Mouse (Mus musculus): Measurements from ENCODE around the gene Irf1.
"Not testable (repeated sequence)": the region's sequence is repeated elsewhere in the genome, so short reads cannot be mapped to it uniquely, and the experiment has no call there.

Irf1 gene

GRCm38 (mm10) chr11:53769760-53770124, at the start of gene Irf1:
Gene Irf1, plus strand, starts transcription at chr11:53770014.
- DNase-seq (ENCODE audit: extremely low read depth, low read depth) = peak; percentile 81

DNA sequence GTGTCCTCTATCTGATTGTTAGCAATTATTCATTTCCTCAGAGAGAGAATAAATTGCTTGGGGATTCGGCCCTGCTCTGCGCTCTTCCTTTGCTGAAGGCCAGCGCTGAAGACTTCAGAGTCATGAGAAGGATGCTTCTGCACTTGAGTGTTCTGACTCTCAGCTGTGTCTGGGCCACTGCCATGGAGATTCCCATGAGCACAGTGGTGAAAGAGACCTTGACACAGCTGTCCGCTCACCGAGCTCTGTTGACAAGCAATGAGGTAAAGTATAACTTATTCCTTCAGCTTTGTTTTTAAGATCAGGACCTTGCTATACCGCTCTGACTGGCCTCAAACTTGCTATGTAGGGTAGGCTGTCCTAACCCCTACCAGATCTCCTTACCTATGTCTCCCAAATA, 49.1 kb upstream of the Irf1 start, which contains the start of gene Il5:
TSS of gene Il5 (plus strand) at position 80 of the 400 bp plus-strand sequence.
- no peak for DNase-seq (ENCODE audit: extremely low read depth, low read depth)

DNA sequence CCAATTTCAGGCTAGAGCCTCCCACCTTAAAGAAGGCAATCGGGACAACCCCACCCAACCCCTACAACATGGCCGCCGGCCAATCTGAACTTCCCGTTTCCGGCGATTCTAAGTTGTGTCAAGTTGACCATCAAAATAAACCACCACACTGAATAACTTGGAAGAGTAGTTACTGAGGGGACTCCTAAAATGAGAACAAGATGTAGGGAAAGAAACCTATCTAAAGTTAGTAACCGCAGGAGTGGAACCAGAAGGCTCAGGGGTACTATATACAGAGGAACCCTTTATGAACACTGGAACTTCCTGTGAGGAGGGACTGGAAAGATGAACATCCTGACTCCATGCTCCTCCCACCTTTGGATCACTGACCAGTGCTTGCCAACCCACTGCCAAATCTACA, 38.4 kb upstream of the Irf1 start:
- peak; percentile 10 for DNase-seq (ENCODE audit: extremely low read depth, low read depth)

DNA sequence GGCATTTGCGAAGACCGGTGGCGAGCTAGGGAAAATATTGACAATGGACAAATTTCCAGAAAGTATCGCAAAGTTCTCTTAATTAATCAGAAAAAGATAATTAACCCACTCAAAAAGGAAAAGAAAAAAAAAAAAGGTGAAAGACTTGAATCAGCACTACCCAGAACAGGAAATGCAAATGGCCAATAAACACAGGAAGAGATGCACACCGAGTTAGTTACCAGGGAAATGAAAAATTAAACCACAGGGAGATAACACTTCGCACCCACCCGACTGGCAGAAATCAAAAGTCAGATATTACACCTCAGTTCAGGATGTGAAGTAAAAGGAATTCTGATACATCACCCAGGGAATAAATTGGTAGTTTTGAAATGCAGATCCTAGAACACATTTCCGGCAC, 37.6 kb upstream of the Irf1 start:
- DNase-seq (ENCODE audit: extremely low read depth, low read depth) = peak; percentile 19

DNA sequence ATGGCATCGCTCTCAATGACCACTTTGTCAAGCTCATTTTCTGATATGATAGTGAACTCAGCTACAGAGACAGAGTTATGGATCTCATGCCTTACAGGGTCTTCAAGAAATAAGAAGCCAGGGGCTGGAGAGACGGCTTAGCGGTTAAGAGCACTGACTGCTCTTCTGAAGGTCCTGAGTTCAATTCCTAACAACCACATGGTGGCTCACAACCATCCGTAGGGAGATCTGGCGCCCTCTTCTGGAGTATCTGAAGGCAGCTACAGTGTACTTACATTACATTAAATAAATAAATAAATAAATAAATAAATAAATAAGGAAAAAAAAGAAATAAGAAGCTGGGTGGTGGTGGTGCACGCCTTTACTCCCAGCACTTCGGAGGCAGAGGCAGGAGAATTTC, 36.0 kb upstream of the Irf1 start:
- DNase-seq (ENCODE audit: extremely low read depth, low read depth) = peak; percentile 22

GRCm38 (mm10) chr11:53734431-53734830, 35.4 kb upstream of the Irf1 start:
- DNase-seq (ENCODE audit: extremely low read depth, low read depth) = peak; percentile 16

- DNase-seq (ENCODE audit: extremely low read depth, low read depth) = peak; percentile 70
Observed at GRCm38 (mm10) chr11:53734970-53735681, 34.7 kb upstream of the Irf1 start.

DNA sequence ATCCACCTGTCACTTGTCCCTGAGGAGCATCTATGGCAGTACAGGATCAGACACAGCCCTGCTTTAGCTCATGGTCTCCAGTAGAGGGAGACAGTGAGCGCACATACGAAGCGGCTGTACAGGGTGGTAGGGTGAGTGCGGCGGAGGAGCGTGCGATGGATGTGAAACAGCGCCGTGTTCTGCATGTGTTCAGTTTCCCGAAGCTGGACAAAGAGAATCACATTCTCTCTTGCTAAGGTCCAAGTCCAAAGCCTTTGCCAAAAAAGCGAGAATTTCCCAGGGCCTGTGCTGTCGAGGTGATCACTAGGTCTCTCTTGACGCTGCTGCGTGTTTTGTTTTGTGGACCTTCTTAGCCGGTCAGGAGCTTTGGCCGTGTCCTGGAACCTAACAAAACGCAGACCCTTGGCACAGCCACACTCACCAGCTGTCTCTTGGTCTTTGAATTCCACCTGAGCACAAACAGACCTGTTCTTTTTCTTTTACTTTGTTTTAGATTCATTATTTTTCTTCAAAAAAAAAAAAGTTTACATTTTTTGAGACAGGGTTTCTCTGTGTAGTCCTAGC, 34.0 kb upstream of the Irf1 start:
- DNase-seq (ENCODE audit: extremely low read depth, low read depth) = peak; percentile 85

DNA sequence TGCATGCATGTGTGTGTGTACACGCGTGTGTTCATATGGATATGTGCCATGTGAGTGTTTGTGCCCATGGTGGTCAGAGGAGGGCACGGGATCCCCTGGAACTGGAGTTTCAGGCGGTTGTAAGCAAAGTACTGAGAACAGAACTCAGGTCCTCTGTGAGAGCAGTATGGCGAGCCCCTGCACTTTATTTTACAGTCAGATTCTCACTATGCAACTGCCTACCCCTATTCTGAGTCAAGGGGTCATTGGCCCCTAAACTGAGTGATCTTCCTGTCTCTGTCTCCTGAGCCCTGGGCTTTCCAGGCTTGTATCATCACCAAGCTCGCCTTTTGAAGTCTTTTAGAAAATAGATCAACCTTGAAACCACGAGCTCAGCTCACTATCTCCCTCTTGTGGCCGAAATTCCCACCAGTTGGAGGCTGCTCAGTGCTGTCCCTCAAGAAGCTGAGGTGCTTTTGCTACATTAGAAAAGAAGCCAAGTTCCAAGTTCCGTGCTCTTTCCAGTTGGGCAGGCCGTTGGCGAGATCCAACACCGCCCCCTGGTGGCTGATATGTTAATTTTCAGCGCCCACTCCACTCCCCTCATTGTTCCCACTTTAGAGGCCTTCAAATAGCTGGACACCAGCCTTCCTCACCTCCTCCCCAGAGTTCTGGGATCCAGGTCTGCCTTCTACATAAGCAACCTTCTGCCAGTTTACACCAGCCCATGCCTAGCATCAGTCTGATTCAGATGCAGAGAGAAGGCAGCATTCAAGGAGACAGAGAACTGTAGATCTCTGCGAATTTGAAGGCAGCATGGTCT, 32.8 kb upstream of the Irf1 start:
- DNase-seq (ENCODE audit: extremely low read depth, low read depth) = peak; percentile 95

DNA sequence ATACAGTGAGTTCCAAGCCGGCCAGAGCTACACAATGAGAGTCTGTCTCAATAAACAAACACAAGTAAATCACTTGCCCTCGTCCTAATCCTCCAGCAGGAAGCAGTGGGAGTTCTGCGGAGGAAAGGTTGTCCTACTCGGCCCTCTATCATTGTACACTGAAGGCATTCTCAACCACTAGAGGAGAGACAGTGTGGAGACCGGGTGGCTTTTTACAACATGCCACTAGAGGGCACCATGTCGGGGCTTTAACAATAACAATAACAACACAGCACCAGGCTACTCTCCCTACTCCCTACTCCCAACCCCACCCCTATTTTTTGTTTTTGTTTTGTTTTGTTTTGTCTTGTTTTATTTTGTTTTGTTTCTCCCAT, 32.3 kb upstream of the Irf1 start:
- DNase-seq (ENCODE audit: extremely low read depth, low read depth) = peak; percentile 67

GRCm38 (mm10) chr11:53742353-53742752, 27.5 kb upstream of the Irf1 start:
- DNase-seq (ENCODE audit: extremely low read depth, low read depth) = no peak

- DNase-seq (ENCODE audit: extremely low read depth, low read depth) = no peak
Observed at GRCm38 (mm10) chr11:53745260-53745659, 24.6 kb upstream of the Irf1 start.

DNA sequence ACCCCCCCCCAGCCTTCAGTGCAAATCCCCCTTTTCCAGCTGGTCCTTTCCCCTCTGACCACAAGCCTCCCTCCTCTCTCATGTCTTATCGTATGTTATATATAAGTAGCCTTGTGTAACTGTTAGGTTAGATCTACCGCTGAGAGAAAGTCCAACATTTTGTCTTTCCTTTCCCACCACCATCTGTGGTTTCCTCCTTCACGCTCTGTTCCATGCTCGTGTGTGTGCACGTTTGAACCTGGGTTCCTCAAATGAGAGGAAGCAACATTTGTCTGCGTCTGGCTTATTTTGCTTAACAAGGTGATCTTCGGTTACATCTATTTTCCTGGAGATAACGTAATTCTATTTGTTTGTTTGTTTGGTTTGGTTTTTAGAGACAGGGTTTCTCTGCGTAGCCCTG, 21.8 kb upstream of the Irf1 start:
- no peak for DNase-seq (ENCODE audit: extremely low read depth, low read depth)

GRCm38 (mm10) chr11:53748614-53749013, 21.2 kb upstream of the Irf1 start:
- DNase-seq (ENCODE audit: extremely low read depth, low read depth) = no peak

- no peak for DNase-seq (ENCODE audit: extremely low read depth, low read depth)
Observed at GRCm38 (mm10) chr11:53749306-53749705, 20.5 kb upstream of the Irf1 start.

DNA sequence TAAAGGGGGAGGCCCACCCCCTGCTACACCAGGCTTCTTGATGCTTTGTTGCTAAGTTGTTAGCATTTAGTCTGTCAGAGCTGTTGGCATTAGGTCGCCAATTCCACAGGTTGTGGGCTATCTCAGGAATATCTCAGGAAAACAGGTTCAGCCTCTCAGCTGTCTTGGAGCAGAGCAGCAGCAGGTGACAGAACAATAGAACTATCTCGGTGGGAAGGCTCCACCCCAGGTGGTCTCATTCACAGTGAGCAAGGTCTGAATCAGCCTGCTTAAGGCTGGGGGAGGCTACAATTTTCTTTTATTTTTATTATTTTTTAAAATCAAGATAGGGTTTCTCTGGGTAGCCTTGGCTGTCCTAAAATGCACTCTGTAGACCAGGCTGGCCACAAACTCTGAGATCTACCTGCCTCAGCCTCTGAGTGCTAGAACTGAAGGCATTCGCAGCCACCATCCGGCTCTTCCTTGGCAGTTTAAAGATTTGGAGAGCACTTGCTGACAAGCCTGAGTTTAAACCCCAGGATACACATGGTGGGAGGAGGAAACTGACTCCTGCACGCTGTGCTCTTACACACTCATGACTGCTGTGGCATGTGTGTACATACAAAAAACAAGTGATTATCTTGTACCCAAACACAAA, 20.0 kb upstream of the Irf1 start:
- no peak for DNase-seq (ENCODE audit: extremely low read depth, low read depth)

DNA sequence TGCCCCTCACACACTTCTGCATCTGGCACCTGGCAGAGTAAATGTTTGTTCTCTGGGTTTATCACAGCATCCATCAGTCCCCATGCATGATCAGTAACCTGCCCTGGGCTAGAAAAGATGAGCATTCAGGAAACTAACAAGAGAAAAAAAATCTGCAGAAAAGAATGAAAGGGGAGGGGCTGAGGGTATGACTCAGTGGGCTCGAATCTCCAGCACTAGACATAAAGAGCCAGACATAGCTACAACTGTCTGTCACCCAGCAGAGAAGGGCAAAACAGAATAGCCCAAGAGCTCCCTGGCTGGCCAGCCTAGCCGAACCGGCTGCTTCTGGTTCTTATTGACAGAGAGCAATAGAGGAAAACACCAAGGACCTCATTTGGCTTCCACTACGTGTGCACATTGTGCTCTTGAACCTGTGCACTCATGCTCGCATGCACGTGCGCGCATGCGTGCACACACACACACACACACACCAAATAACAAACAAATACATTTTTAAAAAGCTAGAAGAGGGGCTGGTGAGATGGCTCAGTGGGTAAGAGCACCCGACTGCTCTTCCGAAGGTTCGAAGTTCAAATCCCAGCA, 14.7 kb upstream of the Irf1 start:
- no peak for DNase-seq (ENCODE audit: extremely low read depth, low read depth)

GRCm38 (mm10) chr11:53757612-53758011, 12.2 kb upstream of the Irf1 start:
- DNase-seq (ENCODE audit: extremely low read depth, low read depth) = no peak

GRCm38 (mm10) chr11:53758033-53758432, 11.8 kb upstream of the Irf1 start:
- DNase-seq (ENCODE audit: extremely low read depth, low read depth) = not testable (repeated sequence)

DNA sequence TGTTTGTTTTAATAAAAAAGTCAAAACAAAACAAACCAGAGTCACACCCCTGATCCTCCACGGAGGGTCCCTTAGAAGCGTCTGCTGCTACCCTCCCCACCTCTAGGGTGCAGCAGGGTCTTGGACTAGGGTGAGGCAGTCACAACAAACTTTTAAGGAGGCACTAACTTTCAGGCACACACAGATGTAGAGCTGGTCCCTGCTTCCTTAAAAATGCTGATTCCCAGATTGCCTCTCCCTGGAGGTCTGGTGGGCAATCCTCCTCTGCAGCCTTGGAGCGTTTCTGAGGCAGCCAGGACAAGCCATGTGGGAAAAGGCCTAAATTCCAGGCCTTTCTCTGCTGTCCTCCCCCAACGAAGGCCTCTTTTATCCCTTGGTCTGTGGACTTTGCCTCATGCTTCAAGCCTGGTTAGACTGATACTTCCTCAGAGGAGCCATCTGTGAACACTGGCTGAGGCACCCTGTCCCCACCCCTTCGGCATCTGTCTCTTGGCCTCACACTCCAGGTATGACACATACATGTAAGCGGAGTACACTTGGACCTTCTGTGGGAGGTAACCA, 10.9 kb upstream of the Irf1 start:
- DNase-seq (ENCODE audit: extremely low read depth, low read depth) = no peak

All from MEL-GATA-1-ER (cell line).